Mouse (Mus musculus): ENCODE data around the gene Ruvbl2.

- TF ChIP-seq CTCF (conservative IDR thresholded peaks at IDR 0.05; ENCODE audit: insufficient read depth, insufficient read length, low read depth, low read length) (no peak), POLR2A (IDR thresholded peaks at IDR 0.05; ENCODE audit: low read depth, low read length) (no peak)
Observed at GRCm38 (mm10) chr7:45456721-45457203, 18.9 kb upstream of the Ruvbl2 start.

All from kidney, adult 2 months (tissue).